Mouse (Mus musculus) monocyte, adult 5-6 weeks (primary cell): ENCODE data around the gene Sec31a. TPM values are rescaled to one million over a fixed set of nuclear protein-coding genes. Genes with fewer than 3 reads are reported as not detected.

ENCODE experiments used
- ATAC-seq: fragments of 153-309, 156-312 bp; replicated peaks from 2 replicates; pipeline ENCODE4 v1.8.0; 2017; ENCODE audit warnings: mild to moderate bottlenecking; ENCODE audit not compliant: low TSS enrichment, insufficient number of reproducible peaks, severe bottlenecking, poor library complexity, low FRiP score
- total RNA-seq: library from RNA; stranded (forward); fragments of 200-1000, 200-491, 200-594 nt; gene quantifications from 3 replicates; pipeline ENCODE4 v1.2.3, GENCODE M21; 2017

The Sec31a gene
- total RNA-seq, 1 experiment from 2014 or later, result 72.7 TPM

- no peak for ATAC-seq
These were observed 98.2 kb downstream of the Sec31a start for GRCm38 (mm10) chr5:100317842-100318241.

DNA sequence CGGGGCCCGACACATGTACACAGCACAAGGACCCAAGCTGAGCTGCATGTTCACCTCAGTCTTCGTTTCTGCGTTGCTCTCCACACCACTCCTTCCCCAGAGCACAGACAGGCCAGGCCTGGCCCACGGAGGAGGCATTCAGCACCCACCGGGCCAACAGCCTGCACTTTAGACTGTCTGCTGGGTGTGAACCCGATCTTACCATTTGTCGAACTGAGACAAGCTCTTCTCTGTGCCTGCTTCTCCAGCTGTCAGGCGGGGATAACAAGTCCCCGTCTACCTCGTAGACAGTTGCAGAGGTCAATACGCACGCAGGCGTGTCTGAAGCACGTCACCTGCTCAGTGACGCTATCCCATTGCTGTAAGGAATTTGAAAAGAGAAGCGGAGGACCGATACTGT, 99.0 kb downstream of the Sec31a start:
- ATAC-seq, result no peak

DNA sequence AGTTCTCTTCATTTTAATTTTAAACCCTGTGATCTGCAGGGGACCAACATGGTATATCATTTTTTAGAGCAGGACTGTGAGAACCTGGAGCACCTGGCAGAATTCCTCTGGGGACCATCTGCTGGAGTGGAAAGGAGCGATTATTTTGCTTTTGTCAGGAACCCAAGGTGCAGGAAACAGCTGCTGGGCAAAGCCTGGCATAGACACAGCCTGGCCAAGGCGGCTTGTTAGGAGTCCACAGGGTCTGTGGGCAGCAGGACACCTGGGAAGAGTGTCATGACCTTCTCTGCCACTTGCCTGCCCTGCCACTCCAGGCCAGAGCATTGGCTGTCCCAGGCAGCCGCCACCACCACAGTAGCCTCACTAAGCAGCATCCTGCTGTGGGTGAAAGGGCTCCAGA, 100.4 kb downstream of the Sec31a start:
- ATAC-seq, result no peak

GRCm38 (mm10) chr5:100312391-100312790, 103.6 kb downstream of the Sec31a start:
- ATAC-seq, result no peak

Other genes with a start within 250 kb of the Sec31a start
- 29.8 to 43.7 TPM (median 33.5 TPM) in 3 replicates for gene Lin54, start 84.4 kb upstream of the Sec31a start, total RNA-seq
- gene Cops4, start 102.1 kb upstream of the Sec31a start, total RNA-seq, result 71.7 to 79.2 TPM (median 74.8 TPM) in 3 replicates
- 887 to 1,580 TPM (median 1,277 TPM) in 3 replicates for gene Plac8, start 156.0 kb upstream of the Sec31a start, total RNA-seq